Mouse (Mus musculus) midbrain, embryonic 16.5 days (tissue): Measurements from ENCODE around the gene Ociad2. TPM values are rescaled to one million over a fixed set of nuclear protein-coding genes. Genes with fewer than 3 reads are reported as not detected.

Source experiments
- ATAC-seq: fragments of 200-750 bp; cut with Nextera tagmentation; 2 replicates; pipeline ENCODE4 v1.8.0; 2017; ENCODE audit warnings: moderate TSS enrichment
- H3K27ac ChIP-seq: fragments of 300-500 bp; sonication (generic); 2 replicates; pipeline ENCODE4 v1.5.1; 2014; ENCODE audit warnings: mild to moderate bottlenecking, low read length, mixed read lengths
- H3K27me3 ChIP-seq: fragments of 300-500 bp; sonication (generic); 2 replicates; pipeline ENCODE4 v1.6.1; 2014; ENCODE audit warnings: low read depth, low read length, mixed read lengths; ENCODE audit not compliant: control insufficient read depth, insufficient read depth
- H3K36me3 ChIP-seq: fragments of 300-500 bp; sonication (generic); 2 replicates; pipeline ENCODE4 v1.6.1; 2014; ENCODE audit warnings: mild to moderate bottlenecking, low read length, moderate library complexity, mixed read lengths; ENCODE audit not compliant: control insufficient read depth, insufficient read depth
- H3K4me1 ChIP-seq: fragments of 300-500 bp; sonication (generic); 2 replicates; pipeline ENCODE4 v1.6.1; 2014; ENCODE audit warnings: mild to moderate bottlenecking, low read length, mixed read lengths; ENCODE audit not compliant: control insufficient read depth, insufficient read depth
- H3K4me2 ChIP-seq: fragments of 300-500 bp; sonication (generic); 2 replicates; pipeline ENCODE4 v1.6.1; 2014; ENCODE audit warnings: mild to moderate bottlenecking, low read length, mixed read lengths
- H3K4me3 ChIP-seq: fragments of 300-500 bp; sonication (generic); 2 replicates; pipeline ENCODE4 v1.5.1; 2014; ENCODE audit warnings: low read depth, mild to moderate bottlenecking, low read length, moderate library complexity, mixed read lengths
- H3K9ac ChIP-seq: fragments of 300-500 bp; sonication (generic); 2 replicates; pipeline ENCODE4 v1.6.1; 2014; ENCODE audit warnings: low read depth, low read length, mixed read lengths
- H3K9me3 ChIP-seq: fragments of 300-500 bp; sonication (generic); replicated peaks from 2 replicates; pipeline ENCODE4 v1.6.1; 2014; ENCODE audit warnings: mild to moderate bottlenecking, low read length, mixed read lengths; ENCODE audit not compliant: control insufficient read depth, poor library complexity, severe bottlenecking
- WGBS: fragments of 180-500 bp; shearing (Covaris S2); extraction: QIAGEN DNeasy Blood & Tissue Kit; methylation state at CpG from one replicate; pipeline ENCODE4 v1.1.7; 2014; 5-methylcytosine and 5-hydroxymethylcytosine counted together
- polyA plus RNA-seq: library from polyadenylated mRNA; unstranded; fragments of >200 nt; fragmentation: Nextera tagmentation; extraction: Ambion mirVana; gene quantifications from 2 replicates; pipeline ENCODE4 v1.2.1, GENCODE M21; 2015

Ociad2 gene
- polyA plus RNA-seq, 1 experiment from 2014 or later: 34.5 TPM

- no peaks in the 10 kb centered on the region for H3K36me3 ChIP-seq
- no peak overlapping the region for H3K9ac ChIP-seq
- H3K4me3 ChIP-seq: no peak overlapping the region
- H3K27ac ChIP-seq: no peak overlapping the region
- no peaks in the 10 kb centered on the region for H3K27me3 ChIP-seq
- no peaks in the 10 kb centered on the region for H3K4me1 ChIP-seq
- no peak overlapping the region for H3K4me2 ChIP-seq
- H3K9me3 ChIP-seq: no peaks in the 10 kb centered on the region
- ATAC-seq: no peak
Measured at GRCm38 (mm10) chr5:73284046-73284445, 56.8 kb downstream of the Ociad2 start.

GRCm38 (mm10) chr5:73280567-73280850, 60.3 kb downstream of the Ociad2 start:
- no peaks in the 10 kb centered on the region for H3K27me3 ChIP-seq
- H3K27ac ChIP-seq: no peak overlapping the region
- ATAC-seq: no peak
- H3K4me3 ChIP-seq: no peak overlapping the region
- H3K9ac ChIP-seq: no peak overlapping the region
- H3K36me3 ChIP-seq: no peaks in the 10 kb centered on the region
- no peak overlapping the region for H3K4me2 ChIP-seq
- 74% methylated on average over 4 of the region's 4 CpGs for WGBS
- no peaks in the 10 kb centered on the region for H3K4me1 ChIP-seq
- H3K9me3 ChIP-seq: no peaks in the 10 kb centered on the region

- 48% methylated on average over 4 of the region's 4 CpGs for WGBS
- ATAC-seq: no peak
Measured at GRCm38 (mm10) chr5:73279732-73280566, 60.9 kb downstream of the Ociad2 start.

GRCm38 (mm10) chr5:73279190-73279589, 61.6 kb downstream of the Ociad2 start:
- ATAC-seq: no peak
- WGBS: 83% methylated on average over 10 of the region's 10 CpGs

More at GRCm38 (mm10) chr5:73279732-73280566, 60.9 kb downstream of the Ociad2 start:
- Histone ChIP-seq H3K4me2 (no peak overlapping the region), H3K4me3 (no peak overlapping the region), H3K9ac (no peak overlapping the region), H3K36me3 (no peaks in the 10 kb centered on the region), H3K4me1 (no peaks in the 10 kb centered on the region), H3K9me3 (no peaks in the 10 kb centered on the region), H3K27me3 (no peaks in the 10 kb centered on the region), H3K27ac (0 out of 2 replicates have a peak overlapping the region, but pooled peaks have one; percentile 47)

GRCm38 (mm10) chr5:73274941-73275340, 65.9 kb downstream of the Ociad2 start:
- Histone ChIP-seq H3K36me3 (no peaks in the 10 kb centered on the region), H3K27ac (no peak overlapping the region), H3K9ac (no peak overlapping the region), H3K4me3 (no peak overlapping the region), H3K4me1 (no peaks in the 10 kb centered on the region), H3K4me2 (no peak overlapping the region), H3K9me3 (no peaks in the 10 kb centered on the region), H3K27me3 (no peaks in the 10 kb centered on the region)
- WGBS: 73% methylated on average over 2 of the region's 2 CpGs
- no peak for ATAC-seq

More at GRCm38 (mm10) chr5:73279190-73279589, 61.6 kb downstream of the Ociad2 start:
- H3K27me3 ChIP-seq: no peaks in the 10 kb centered on the region
- no peak overlapping the region for H3K9ac ChIP-seq
- no peak overlapping the region for H3K4me3 ChIP-seq
- no peaks in the 10 kb centered on the region for H3K9me3 ChIP-seq
- H3K4me1 ChIP-seq: no peaks in the 10 kb centered on the region
- no peak overlapping the region for H3K27ac ChIP-seq
- H3K36me3 ChIP-seq: no peaks in the 10 kb centered on the region
- no peak overlapping the region for H3K4me2 ChIP-seq

GRCm38 (mm10) chr5:73273171-73273570, 67.7 kb downstream of the Ociad2 start:
- no peak overlapping the region for H3K9ac ChIP-seq

More at GRCm38 (mm10) chr5:73273171-73273570, 67.7 kb downstream of the Ociad2 start:
- H3K4me3 ChIP-seq: no peak overlapping the region
- no peak overlapping the region for H3K27ac ChIP-seq
- WGBS: 68% methylated on average over 4 of the region's 4 CpGs
- no peaks in the 10 kb centered on the region for H3K4me1 ChIP-seq
- no peaks in the 10 kb centered on the region for H3K36me3 ChIP-seq
- H3K27me3 ChIP-seq: no peaks in the 10 kb centered on the region
- H3K4me2 ChIP-seq: no peak overlapping the region
- no peak for ATAC-seq
- H3K9me3 ChIP-seq: no peaks in the 10 kb centered on the region

Other genes starting within 250 kb of the Ociad2 start
- 40.0 and 47.5 TPM in 2 replicates for gene Fryl, start 84.4 kb downstream of the Ociad2 start, polyA plus RNA-seq
- gene Ociad1, start 48.2 kb downstream of the Ociad2 start, polyA plus RNA-seq: 361 and 374 TPM in 2 replicates
- gene Cwh43, start 65.0 kb upstream of the Ociad2 start, polyA plus RNA-seq: 0.18 and 0.40 TPM in 2 replicates
- gene Dcun1d4, start 140.0 kb upstream of the Ociad2 start, polyA plus RNA-seq: 51.5 and 56.3 TPM in 2 replicates